Mouse (Mus musculus) urinary bladder, postnatal 10 days (tissue): Measurements from ENCODE around the gene Ptprcap.

Experiments
- DNase-seq: peaks from one replicate; pipeline ENCODE4 v3.0.0; 2022; ENCODE audit warnings: low spot score

Ptprcap gene

DNA sequence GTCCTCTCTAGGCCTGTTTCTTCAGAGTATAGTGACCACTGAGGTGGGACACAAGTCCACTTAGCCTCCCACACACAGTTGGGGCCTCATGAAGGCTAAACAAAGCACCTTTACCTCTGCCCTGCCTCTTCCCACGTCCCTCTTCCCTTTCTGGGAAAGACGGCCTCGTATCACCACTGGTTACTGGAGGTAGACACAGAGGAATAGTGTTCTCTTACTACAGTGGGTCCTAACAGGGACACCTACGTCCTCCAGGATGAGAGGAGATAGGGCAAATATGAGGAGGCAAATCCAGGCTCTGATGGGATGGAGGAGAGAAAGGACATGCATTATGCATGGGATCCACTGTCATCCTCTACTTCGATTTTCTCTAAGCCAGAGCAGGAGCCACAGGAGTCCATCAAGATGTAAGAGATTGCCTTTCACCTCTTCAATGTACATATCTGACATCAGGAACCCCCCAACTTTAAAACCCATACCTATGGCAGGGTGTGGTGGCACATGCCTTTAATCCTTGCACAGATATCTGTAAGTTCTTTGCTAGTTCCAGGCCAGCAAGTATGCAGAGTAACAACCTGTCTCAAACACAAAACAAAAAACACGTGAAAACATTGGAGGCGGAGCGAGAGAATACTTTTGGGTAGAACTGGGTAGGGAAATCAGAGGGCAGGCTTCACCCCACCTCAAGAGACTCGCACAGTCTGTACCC, 5.5 kb upstream of the Ptprcap start:
- DNase-seq, result no peak

DNA sequence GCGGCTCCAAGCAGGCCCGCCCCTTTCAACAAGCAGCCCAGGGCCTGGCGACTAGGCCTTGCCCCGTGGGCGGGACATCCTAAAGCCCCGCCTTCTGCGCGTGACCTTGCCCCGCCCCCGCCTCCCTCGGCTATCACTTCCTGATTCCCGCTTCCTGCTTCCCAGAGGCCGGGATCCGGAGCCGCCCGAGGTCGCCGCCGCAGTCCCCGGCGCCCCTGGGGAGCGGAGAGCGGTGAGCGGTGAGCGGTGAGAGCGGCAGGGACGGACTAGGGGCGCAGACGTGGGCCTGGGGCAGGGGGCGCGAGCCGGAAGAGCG, 5.0 kb upstream of the Ptprcap start, which contains the start of gene Coro1b:
Coro1b (plus strand) TSS at position 129 of the 316 bp plus-strand sequence.
- peak; percentile 95 for DNase-seq

DNA sequence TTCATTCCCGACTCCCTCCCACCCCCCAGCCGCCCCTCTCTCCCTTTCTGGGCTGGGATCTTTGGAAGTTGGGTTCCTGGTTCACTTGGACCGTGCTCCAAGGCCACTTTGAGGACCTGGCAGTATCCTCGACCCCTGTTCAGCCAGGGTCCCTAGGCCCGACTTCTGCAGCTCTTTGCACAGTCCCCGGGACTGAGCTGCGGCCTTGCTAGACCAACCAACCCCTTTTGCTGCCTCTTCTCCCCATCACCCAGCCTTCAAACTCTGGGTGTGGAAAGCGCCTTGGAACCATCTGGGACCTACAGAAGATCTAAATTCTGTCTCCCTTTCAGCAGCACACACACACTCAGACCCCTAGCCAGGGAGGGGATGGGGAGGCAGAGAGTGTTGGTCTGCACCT, 4.6 kb upstream of the Ptprcap start:
- DNase-seq, result no peak

DNA sequence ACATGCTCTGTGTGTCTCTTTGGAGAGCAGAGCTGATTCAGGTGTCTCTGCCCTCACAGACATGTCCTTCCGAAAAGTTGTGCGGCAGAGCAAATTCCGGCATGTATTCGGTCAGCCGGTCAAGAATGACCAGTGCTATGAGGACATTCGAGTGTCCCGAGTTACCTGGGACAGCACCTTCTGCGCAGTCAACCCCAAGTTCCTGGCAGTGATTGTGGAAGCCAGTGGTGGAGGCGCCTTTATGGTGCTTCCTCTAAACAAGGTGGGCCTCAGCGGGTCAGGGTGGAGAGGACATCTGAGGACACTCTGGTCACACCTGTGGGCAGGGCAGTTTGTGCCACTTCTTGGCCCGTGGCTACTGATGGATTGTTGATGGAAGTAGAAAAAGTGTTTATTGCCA, 4.1 kb upstream of the Ptprcap start:
- DNase-seq, result no peak

DNA sequence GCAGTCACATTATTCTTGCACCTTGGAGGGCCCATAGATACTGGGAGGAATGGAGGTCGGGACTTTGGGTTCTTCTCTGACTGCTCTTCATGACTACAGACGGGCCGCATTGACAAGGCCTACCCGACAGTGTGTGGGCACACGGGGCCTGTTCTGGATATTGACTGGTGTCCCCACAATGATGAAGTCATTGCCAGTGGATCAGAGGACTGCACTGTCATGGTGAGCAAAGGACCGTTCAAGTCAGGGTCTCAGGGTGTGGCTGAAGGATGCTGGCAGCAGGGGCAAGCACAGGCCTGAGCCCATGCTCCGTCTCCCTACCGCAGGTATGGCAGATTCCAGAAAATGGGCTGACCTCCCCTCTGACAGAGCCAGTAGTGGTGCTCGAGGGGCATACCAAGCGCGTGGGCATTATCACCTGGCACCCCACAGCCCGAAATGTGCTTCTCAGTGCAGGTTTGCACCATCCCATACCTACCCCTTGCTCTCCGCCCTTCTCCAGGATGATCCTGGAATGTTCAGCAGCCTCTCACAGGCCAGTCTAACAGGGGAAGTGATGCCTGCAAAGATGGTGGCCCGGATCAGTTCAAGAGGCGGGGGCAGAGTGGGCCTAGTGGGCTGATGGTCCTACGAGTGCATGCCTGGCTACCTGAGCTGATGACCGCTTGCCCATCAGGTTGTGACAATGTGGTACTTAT, 3.5 kb upstream of the Ptprcap start:
- no peak for DNase-seq

DNA sequence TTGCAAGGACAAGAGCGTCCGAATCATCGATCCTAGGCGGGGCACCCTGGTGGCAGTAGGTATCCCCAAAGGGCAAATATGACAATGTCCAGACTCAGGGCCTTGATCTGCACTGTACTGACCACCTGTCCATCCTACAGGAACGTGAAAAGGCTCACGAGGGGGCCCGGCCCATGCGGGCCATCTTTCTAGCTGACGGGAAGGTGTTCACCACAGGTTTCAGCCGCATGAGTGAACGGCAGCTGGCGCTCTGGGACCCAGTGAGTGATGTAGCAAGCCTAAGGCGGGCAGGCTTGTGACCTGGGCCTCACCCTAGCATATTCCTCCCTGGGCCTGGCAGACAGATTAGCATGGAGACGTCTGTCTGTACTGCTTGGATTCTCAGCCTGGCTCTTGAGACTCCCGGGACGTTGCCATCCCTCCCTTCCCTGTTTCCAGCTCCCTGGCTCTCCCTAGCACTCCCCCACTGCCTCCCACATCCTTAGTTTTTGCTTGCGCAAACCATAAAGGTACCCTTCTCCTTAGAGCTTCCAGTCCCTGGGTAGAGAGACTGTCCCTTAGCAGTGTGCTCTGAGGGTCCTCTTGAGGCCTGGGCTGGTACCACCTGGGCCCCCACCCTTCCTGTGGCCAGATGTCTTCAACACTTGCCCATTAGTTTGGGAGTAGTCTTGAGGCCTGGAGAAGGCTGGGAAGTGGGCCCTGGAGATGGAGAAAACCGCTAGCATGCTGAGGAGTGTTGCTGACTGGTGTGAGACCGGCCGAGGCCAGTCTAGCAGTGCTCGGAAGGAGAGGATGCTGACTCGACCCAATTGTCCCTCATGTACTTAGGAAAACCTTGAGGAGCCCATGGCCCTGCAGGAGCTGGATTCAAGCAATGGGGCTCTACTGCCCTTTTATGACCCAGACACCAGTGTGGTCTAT, 2.6 kb upstream of the Ptprcap start:
- DNase-seq, result no peak

DNA sequence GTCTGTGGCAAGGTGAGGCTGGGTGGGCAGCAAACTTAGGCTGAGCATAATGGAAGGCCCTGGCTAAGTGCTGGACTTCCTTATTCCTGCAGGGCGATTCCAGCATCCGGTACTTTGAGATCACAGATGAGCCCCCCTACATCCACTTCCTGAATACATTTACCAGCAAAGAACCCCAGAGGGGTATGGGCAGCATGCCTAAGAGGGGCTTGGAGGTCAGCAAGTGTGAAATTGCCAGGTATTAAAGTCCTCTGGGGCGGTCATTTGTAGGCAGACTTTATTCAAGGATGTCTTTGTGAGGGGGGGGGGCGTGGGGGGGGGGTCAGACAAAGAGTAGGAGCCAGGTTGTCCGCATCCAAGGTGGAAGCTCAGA, 1.9 kb upstream of the Ptprcap start:
- no peak for DNase-seq

DNA sequence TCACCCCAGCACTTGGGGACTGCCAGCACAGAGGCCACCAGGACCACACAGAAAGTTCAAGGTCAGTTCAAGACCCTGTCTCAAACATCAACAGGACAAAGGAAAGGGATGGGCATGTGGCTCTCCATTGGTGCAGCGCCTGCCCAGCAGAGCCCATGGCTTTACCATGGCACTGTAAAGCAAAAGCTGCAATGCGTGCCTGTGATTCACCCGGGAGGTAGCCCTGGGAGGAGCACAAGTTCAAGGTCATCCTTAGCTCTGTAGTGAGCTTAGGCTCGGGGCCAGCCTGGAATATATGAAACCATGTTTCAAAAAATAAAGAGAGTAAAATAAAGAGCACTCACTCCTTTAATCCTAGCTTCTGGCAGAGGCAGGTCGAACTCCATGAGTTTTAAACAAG, 1.5 kb upstream of the Ptprcap start:
- no peak for DNase-seq

DNA sequence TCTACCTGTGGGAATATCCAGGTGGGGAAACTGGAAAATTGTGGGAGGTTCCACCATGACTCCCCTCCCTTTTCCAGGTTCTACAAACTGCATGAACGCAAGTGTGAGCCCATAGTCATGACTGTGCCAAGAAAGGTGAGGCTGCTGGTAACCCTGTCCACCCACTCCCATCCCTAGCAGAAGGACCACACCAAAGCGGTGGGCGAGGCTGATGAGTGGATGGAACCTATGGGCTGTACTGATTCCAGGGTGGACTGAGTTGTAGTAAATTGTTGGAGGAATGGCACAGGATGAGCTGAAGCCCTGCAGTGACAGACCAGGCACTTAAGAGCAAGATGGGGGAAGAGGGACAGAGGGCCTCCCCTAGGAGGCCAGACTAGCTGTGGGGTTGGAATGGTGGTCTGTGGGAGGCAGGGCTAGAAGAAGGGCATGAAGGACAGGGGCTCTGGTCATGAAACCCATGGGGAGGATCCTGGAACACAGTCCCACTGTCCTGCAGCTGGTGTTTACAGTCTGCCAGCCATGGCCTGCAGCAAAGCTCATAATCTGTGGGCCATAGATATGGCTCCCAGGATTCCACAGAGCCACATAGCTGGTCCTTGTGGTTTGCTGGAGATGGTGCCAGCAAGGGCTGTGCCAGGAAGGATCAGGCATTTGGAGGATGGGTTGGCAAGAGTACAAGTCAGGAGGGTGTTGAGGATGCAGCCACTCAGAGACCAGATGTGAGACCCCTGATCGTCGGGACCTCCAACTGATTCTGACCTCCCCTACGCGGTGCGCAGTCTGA, 766 bp upstream of the Ptprcap start:
- DNase-seq, result no peak

DNA sequence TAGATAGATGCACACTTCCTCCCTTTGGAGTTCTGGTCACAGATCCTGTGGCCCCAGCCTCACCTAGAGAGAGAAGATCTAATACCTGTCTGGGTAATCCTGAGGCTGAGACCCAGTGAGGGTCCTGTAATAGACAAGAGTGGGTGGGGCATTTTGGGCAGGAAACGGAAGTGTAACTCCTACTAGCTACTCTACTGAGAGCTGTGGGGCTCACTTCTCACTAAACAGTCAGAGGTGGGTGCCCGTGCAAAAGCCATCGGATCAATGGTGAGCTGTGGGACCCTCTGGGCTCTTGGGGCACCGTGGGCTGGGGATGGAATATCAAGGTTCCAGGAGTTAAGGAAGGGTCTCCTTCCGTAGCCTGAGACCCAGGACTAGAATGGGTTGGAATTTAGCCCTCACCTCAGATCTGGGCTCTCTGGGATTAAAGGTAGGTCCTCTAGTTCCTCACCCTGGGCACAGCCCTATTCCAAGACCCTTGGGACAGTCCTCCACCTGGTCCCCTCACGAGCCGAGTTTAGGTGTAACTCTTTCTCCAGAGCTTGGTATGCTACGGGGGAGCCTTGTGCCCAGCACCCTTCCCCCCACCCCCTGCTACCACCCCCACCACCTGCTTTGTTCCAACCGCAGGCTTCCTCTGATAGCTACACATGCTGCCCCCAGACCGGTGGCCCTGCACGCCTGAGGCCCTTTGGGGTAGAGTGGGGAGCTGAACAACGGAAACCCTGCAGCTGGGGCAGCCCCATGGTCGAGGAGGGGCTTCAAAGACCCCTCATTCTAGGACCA, 1.2 kb downstream of the Ptprcap start:
- DNase-seq, result no peak

DNA sequence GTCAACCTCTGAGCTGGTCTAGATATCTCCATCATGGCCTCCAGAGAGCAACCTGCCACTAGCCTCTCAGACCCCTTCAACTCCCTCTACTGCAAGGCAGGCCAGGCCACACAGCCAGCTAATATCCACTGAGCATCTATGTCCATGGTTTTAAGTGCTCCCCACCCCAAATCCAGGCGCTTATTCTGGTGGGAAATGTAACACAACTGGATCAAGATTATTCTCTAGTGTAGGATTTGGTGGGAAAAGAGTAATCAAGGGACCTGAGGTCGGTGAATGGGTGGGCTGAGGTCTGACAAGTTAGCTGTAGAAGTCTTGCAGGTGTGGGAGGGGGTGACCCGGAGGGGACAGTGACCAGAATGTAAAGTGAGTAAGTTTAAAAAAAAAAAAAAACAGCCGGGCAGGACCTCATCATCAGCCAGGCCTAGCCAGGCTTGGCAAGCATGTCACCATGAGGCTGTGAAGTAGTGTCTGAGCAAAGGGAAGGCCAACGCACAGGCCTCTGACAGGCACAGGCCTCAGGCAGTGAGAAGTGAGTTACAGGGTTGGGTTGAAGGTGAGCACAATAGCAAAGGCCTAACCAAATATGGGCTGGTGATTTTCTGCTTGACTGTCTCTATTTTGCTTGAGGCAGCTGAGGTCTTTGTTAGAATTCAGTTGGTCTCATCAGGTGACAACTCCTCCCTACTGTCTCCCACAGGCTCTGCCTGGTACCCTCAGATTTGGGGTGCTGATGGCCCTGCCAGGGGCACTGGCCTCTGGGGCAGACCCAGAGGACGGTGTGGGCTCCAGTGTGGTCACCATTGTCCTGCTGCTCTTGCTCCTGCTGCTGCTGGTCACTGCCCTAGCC, 2.0 kb downstream of the Ptprcap start:
- DNase-seq, result no peak

DNA sequence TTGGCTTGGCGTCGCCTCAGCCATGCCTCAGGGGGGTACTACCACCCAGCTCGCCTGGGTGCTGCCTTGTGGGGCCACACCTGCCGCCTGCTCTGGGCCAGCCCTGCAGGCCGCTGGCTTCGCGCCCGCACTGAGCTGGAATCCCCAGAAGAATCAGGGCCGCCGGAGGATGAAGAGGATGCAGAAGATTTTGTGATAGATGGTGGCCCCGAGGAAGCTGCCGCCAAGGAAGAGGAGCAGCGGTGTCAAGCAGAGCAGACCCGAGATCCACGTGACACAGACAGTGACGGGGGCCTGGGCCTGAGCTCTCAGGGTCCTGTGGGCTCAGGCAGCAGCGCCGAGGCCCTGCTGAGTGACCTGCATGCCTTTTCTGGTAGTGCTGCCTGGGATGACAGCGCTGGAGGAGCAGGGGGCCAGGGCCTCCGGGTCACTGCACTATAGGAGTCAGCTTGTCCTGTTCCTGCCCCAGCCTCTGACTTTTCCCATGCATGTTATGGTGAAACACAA, 2.7 kb downstream of the Ptprcap start:
- DNase-seq, result no peak

DNA sequence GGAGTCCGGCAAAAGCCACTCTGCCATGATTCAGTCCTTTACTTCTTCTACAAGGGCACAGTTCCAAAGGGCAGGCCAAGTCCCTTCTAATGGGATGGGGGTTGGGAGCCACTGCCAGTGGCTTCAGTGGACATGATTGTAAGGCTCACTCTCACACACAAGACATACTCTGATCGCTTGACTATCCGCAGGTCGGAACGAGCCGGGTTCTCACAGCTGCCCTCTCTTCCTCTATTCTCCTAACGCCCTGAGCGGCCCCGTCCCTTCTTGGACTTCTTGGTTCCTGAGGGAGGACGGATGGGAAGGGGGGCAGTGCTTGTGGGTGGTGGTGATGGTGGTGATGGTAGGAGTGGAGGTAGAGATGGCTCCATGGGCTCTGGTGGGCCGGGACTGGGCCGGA, 3.4 kb downstream of the Ptprcap start:
- no peak for DNase-seq

DNA sequence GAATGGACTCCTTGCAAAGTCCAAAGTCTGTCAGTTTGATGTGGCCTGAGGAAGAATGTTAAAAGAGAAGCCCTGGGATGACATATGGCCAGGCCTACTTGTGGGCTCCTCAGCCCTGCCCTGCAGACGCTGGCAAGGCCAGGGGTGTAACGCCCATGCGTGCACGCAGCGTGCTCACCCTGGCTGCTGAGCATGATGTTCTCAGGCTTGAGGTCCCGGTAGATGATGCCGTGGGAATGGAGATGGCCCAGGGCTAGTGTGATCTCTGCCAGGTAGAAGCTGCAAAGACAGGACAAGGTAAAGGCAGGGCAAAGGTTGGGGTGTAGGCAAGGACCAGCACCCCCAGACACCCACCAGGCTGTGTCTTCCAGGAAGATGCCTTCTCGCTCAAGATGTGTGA, 5.6 kb downstream of the Ptprcap start:
- no peak for DNase-seq

DNA sequence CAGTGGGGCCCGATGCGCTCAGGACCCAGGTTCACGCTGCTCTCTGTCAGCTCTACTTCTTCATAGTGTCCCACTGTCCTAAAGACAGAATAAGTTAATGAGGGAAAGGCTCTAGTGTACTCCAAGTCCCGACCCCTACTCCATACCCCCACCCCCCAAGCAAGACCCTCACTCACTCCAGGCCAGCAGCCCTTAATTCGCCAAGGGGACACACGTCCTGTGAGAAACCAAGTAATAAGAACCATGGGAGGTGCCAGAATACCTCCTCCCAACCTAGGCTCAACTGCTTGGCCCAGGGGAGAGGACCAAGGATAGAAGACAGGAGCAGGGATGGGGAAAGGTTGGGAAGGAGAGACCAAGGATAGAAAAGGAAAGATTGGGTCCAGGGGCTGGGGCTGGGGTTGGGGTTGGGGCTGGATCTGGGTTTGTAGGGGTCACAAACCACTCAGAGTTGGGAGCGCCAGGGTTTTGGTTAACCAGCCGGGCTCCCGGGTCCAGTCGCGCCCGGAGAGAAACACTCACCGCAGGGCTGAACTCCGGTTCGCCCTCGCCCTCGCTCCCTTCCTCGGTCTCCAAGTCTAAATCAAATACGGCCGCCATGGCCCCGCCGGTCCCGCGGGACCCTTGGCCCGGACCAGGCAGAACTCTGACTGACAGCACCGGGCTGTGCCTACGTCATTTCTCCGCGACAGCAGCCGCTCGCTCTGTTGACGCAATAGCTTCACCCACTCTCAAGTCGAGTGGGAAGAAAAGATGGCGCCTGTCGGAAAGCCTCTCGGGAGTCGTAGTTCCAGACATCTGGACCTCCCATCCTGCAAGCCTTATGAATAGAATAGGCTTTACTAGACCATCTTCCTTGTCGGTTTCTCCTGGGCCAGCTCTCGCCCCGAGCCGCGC, 9.5 kb downstream of the Ptprcap start, which contains the start of gene Rps6kb2:
Rps6kb2 (minus strand) TSS at position 709 of the 897 bp plus-strand sequence.
- peak; percentile 92 for DNase-seq

DNA sequence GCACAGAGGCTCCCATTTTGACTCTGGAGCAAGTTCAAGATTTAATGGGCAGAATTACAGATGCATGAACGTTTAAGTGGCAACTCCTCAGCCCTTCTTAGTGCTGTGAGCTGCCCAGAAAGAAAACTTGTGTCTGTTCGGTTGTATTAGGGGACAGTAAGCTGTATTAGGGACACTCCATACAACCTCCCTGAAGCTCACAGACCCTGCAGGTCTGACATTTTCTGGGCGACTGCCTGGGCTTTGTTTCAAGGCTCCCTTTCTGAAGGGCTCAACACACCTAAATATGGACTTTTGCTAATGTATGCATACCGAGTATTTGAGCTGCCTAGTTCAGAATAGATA, 10.1 kb downstream of the Ptprcap start:
- DNase-seq, result no peak

DNA sequence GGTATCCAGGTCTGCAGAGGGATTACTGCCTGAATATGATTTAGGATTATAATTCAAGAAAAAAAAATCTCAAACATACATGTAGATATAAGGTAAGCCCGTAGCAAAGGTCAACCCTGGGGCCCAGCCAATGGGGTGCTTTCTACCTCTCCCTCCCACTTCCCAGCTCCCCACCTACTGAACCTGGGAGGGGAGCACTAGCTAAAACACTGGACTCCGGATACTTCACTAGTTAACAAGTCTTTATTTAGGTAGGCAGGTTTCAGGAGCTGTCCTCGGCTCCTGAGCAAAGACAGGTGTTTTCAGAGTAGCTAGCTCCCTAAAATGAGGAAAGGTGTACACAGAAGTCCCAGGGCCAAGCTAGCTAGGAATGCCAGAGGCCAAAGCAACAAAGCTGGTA, 10.7 kb downstream of the Ptprcap start:
- no peak for DNase-seq

DNA sequence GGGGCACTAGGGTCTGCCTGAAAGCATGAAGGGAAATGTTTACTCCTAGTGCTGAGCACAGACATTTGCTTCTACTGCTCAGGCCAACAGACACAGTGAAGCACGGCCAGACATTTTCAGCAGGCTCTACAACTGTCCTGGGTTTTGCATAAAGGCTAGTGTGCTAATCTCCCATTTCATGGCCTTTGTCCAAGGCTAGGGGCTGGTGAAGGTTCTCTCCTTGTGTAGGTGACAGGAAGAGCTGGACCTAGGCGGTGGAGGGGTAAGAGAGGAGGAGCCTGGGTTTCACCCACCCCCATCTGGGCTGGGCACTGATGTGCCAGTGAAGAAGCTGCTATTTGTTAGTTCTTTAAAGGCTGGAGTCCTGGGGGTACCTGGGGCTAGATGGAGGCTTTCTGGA, 11.3 kb downstream of the Ptprcap start:
- DNase-seq, result no peak
